Mouse (Mus musculus): ENCODE measurements around the gene Gm10382. TPM values are rescaled to one million over a fixed set of nuclear protein-coding genes. Genes with fewer than 3 reads are reported as not detected.
"Not testable (repeated sequence)": the region's sequence is repeated elsewhere in the genome, so short reads cannot be mapped to it uniquely, and the experiment has no call there.

Gene Gm10382
- total RNA-seq, 2 experiments from 2014 or later = 0.37 TPM; not detected in 1

DNA sequence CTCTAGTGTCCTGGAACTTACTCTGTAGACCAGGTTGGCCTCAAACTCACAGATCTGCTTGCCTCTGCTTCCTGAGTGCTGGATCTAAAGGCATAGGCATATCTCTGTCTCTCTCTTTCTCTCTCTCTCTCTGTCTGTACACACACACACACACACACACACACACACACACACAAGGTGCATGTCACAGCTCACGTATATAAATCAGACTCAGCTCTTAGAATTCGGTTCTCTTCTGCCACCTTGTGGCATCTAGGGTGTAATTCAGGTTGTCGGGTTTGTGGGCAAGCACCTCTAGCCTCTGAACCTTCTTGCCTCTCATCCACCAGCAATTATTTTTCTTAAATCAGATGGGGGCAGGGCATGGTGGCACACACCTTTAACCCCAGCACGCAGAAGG, 20.6 kb upstream of the Gm10382 start:
- peak; percentile 36 to 58 for DNase-seq (ENCODE audit: extremely low spot score in 1 of 2, low spot score in 1 of 2)

DNA sequence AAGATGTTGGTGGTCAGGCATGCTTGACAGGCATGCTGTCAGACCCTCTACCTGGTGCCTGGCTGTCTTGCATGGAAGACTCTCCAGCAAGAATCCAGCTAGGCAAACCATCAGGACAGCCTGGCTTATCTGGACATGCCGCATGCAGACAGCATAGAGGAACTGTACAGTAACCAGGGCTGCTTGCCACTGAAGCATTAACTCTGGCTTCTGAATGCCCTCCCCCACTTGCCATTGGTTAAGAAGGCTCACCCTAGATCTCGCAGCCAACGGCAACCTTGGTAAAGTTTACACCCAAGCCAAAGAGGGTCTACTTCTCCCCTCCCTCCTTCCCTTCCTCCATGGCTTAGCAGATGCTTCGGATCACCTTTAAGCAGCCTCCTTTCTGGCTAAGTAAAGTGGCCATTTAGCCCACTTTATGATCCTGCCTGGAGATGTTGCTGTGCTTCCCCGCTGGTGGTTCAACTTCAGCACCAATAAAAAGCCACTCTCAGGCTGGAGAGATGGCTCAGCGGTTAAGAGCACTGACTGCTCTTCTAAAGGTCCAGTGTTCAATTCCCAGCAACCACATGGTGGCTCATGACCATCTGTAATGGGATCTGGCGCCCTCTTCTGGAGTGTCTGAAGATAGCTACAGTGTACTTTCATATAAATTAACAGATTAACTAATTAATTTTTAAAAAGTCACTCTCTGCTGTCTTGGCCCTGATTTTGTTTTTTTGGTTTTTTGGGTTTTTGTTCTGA, 18.0 kb upstream of the Gm10382 start:
- DNase-seq (ENCODE audit: extremely low spot score in 1 of 2, low spot score in 1 of 2) = no peak

DNA sequence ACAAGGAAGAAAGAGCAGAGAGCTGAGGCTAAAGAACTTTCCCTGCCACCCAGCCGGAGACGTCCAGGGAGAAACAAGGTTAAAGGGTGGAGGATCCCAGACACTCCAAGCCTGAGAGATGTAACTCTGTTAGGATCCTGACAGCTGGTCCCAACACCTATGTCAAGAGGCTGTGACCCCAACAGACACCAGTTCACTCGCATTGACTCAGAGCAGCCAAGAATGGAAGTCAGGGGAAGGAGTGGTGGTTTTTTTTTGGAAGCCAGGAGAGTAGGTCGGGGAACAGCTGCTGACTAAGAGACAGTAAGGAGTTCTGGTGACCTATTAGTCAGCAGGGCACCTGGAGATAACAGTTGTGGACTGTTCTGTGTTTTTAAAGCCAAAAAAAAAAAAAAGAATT, 17.1 kb upstream of the Gm10382 start:
- no peak for DNase-seq (ENCODE audit: extremely low spot score in 1 of 2, low spot score in 1 of 2)

DNA sequence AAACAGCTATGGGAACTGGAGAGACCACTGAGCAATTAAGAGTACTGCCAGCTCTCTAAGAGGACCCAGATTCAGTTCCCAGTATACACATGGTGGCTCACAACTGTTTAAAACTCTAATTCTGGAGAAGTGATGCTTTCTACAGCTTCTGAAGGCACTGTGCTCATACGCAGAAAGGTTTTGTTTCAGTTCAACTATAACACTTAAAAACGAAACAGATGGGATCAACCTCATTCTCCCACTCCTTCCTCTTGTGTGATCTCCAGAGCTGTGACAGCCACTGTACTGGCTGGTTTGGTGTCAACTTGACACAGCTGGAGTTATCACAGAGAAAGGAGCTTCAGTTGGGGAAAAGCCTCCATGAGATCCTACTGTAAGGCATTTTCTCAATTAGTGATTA, 13.3 kb upstream of the Gm10382 start:
- DNase-seq (ENCODE audit: extremely low spot score in 1 of 2, low spot score in 1 of 2) = no peak

DNA sequence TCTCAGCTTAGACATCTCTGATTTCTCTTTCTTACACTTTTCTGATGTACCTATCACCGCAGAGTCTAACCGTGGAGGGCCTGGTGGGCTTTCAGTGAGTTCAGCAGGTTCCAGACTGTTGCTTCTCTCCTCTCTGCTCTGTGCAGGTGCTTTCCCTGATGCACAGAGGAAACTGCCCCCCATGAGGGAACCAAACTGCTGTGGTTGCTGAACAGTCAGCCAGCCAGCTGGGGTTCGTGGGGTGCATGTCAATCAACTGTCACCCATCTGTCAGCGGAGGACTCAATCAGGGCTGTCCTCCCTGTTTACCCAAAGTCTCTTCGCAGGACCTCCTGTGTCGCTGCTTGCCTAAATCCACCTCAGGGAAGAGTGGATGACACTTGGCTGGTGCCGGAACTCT, 11.9 kb upstream of the Gm10382 start:
- no peak for DNase-seq (ENCODE audit: extremely low spot score in 1 of 2, low spot score in 1 of 2)

DNA sequence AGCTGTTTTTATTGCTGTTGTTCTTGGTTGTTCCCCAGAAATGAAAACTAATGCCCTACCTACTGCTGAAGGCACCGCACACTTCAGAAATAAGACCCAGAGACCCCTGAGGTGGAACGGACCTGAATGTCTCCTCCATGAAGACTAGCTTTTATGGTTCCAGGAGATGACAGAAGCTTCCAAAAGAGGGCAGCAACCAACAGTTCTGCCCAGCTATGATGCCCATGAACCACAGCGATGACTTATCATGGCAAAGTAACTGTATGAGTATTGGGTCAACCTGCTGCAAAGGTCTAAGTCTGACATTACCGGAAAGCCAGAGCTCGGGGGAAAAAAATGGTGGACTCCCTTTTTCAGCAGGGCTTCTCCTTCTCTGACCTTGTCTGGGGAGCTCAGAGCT, 10.2 kb upstream of the Gm10382 start:
- no peak for DNase-seq (ENCODE audit: extremely low spot score in 1 of 2, low spot score in 1 of 2)

DNA sequence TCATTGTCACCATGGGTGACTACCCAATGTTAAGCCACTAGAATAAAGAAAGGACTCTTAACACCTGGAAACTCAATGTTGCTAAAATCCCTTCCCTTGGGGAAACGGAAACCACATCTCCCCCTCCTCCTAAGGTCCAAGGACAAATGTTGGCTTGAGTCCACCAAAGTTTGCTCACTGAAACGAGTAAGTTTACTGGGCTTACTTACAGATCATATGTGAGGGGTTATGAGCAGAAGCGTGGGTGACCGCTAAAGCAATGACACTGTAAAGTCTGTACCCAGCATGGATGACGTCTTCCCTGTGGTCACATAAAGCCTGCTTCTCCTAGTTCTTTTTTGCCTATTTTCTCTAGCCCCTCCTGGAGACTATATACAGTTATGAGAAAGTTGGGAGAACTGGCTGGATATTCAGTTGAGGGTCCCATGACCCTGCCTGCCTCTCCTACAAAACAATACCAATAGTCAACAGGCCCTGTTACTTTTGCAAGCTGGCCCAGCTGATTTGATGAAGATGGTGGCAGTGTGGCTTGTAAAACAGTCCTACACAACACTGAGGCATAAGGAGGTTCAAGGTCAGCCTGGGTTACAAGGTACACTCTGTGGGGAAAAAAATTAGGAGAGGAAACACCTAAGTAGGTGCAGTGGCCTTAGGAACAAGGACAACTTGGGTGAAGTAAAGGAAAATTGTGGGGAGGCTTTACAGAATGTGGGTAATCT, 7.0 kb upstream of the Gm10382 start:
- no peak for DNase-seq (ENCODE audit: extremely low spot score in 1 of 2, low spot score in 1 of 2)

DNA sequence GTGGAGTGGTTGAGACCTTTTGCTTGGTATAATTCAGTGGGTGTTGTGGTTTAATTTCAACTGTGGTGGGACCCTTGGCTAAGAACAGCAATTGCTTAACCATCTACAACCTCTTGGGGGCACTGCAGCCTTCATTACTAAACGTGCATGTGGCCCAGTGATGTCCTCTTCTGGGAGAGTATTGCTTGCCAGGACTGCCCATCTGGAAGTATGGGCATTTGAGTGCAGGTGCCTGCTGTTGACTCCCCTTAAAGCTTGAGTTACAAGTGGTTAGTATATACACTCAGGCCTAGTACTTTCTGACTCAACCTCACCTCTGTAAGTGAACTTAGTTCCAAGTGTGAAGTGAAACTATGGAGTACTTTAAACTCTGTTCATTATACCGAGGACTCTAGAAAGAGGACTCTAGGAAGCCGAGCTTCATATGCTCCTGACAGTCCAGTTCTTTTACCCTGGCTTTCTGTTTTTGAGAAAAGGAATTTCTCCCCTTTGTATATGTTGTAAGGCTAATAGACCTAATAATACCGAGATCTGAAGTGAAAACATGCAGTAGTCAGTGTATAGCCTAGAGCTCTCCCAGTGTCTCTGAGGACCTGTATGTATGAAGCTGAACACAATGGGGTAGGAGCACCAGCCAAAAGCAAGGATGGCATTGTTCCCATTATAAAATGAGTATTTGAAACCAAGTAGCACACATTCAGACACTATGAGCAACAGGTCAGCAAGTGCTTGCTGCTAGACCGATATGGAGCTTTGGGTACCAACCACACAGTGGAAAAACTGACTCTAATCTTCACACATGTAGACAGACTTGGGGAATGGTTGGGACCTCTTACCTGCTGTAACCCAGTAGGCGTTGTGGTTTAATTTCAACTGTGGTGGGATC, 6.2 kb upstream of the Gm10382 start:
- peak in 1 of 2 experiments; percentile 49 for DNase-seq (ENCODE audit: extremely low spot score in 1 of 2, low spot score in 1 of 2)

DNA sequence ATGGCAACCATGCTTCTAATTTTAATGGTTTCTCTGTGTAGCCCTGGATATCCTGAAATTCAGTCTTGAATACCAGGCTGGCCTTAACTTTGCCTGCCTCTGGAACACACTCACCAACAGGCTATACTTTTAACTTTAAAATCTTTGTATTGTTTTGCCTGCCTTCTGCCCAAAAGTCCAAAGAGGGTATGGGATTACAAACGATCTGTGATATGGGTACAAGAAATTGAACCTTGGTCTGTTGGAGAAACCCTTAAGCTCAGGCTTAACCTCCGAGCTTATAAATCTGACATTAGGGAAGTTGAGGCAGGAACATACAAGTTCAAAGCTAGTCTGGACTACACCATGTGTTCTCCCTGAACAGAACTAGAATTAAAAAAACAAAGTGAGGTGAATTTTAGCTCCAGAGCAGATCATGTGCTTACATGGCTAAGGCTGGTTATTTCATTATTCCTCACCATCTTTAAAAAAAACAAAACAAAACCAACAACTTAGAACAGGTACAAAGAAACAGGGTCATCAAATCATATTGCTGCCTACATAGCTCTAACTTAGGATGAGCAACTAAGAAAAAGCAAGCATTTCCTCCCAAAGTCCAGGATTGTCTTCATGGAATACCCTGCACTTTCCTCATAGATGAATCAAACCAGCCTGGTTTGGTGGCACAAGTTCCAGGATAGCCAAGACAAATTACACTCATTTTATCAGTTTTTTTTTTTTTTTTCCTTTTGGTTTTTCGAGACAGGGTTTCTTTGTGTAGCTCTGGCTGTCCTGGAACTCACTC, 5.3 kb upstream of the Gm10382 start:
- DNase-seq (ENCODE audit: extremely low spot score in 1 of 2, low spot score in 1 of 2) = no peak

DNA sequence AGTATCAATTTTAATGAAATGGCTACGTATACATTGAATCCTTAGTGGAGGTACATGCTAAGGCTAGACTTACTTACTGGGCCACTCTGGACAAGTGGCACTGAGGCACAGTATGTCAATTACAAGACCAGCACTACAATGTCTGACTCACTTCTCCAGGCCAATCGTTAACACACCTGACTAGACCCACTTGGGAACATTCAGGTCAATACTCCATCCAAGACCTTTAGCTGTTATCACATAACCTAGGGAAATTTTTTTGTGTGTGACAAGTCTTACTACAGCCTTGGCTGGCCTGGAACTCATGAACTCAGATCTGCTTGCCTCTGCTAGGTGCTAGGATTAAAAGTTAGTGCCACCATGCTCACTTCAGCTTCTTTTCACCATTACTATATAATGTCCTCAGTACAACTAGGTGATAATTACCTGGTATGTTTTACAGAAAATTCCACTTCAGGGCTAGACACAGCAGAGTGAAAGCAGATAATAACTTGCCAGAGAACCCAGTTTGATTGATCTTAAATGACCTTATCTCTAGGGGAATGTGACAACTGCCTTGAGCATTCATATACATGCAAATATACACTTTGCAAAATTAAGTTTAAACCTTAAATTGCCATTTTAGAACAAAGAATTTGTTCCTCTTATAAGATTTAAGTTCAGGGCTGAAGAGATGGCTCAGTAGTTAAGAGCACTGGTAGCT, 4.5 kb upstream of the Gm10382 start:
- DNase-seq (ENCODE audit: extremely low spot score in 1 of 2, low spot score in 1 of 2) = no peak

DNA sequence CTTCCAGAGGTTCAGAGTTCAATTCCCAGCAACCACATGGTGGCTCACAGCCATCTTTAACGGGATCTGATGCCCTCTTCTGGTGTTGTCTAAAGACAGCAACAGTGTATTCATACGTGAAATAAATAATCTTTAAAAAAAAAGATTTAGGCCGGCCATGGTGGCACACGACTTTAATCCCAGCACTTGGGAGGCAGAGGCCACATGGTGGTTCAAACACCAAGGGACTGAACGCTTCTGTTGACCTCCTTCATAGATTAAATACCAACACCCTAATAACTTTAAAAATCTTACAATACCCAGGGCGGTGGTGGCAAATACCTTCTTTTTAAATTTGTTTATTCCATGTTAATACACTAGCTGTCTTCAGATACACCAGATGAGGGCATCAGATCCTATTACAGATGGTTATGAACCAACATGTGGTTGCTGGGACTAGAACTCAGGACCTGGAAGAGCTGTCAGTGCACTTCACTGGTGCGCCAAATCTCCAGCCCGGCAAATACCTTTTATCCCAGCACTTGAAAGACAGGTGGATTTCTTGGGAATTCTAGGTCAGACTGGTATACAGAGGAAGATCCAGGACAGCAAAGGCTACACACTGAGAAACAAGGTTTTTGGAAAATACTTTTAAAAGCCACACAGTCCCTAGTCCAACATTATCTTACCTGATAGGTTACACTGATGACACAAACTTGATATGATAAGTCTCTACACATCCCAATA, 3.7 kb upstream of the Gm10382 start:
- no peak for DNase-seq (ENCODE audit: extremely low spot score in 1 of 2, low spot score in 1 of 2)

DNA sequence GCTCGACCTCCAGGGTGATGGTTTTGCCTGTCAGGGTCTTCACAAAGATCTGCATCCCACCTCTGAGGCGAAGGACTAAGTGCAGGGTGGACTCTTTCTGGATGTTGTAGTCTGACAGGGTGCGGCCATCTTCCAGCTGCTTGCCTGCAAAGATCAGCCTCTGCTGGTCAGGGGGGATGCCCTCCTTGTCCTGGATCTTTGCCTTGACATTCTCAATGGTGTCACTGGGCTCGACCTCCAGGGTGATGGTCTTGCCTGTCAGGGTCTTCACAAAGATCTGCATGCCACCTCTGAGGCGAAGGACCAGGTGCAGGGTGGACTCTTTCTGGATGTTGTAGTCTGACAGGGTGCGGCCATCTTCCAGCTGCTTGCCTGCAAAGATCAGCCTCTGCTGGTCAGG, 1.8 kb upstream of the Gm10382 start:
- DNase-seq (ENCODE audit: extremely low spot score in 1 of 2, low spot score in 1 of 2) = not testable (repeated sequence)

DNA sequence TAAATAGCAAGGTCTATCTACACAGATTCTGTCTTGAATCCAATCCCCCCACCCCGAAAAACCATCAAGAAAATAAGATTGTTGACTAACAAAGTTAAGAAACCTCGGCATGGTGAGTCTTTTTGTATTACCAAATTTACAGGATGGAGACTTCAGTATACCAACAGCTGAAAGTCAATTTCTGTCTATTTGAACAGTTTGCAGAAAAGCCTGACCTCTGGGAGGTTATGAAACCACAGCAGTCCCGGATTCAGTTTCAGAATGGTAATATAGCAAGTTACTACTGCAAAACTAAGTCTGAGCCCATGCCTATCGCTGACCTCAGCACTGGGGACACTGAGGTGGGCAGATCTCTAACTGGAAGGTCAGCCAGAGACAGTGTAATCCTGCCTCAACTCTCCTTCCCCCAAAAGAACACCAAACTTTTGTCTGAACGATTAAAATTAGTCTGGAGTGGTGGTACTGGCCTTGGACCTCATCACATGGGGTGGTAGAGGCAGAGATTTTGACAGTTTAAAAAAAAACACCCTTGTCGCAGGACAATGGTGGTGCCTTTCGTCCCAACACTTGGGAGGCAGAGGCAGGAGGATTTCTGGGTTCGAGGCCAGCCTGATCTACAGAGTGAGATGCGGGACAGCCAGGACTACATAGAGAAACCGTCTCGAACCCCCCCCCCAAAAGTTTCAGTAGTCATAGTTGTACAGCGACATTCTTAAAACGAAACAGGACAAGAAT, 597 bp upstream of the Gm10382 start:
- no peak for DNase-seq (ENCODE audit: extremely low spot score in 1 of 2, low spot score in 1 of 2)

DNA sequence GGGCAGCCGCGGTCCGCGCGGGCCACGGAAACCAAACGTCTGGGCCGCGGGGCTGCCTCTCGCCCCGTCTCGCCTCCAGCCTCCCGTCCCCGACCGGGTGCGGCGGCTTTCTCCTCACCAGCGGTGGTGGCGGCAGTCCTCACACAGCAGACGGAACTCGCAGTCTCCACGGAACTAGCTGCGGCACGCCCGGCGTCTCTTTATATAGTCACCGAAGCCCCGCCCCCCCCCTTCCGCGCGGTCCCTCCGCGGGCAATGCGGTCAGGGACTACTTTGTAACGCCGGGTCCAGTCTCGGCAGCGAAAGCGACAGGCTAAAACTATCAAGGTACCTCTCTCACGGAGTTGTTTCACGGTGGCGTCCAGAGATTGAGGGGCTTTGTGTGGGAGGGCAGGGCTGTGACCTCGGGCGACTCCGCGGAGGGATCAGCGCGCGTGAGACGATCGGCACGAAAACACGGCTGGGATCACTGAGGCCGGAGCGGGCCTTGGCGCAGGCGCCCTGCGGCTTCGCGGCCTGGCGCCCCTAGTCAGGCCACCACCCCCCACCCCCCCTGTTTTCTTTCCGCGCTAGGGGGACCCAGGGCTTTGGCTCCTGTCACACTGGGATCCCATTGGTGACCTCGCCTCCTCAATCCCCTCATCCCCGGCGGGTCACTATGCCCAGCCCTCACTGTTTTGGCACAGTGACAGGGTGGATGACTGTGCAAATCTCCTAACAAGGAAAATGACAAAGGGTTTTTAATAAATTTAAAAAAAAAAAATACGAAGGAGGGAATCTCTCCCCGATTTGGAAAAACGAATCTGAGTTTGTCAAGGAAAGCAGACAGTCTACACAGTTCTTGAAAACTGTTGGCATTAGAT, 688 bp downstream of the Gm10382 start, which contains the start of gene Ubc:
TSS of gene Ubc (minus strand) at position 624 of the 863 bp plus-strand sequence.
- DNase-seq (ENCODE audit: extremely low spot score in 1 of 2, low spot score in 1 of 2) = peak; percentile 84 to 90

DNA sequence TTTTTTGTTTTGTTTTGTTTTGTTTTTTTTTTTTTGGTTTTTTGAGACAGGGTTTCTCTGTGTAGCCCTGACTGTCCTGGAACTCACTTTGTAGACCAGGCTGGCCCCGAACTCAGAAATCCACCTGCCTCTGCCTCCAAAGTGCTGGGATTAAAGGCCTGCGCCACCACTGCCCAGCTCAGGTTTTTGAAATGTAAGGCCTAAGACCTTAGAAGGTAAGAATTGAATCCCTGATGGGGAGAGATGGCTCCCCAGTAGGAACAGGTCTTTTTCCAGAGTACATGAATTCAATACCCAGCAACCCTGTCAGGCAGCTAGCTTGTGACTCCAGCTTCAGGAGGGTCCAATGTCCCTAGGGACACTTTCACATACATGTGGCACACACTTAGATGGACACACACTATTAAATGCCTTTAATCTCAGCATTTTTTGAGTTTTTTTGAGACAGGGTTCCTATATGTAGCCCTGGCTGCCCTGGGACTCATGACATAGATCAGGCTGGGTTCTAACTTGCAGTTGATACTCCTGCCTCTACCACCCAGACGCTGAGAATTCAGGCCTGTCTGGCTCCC, 1.9 kb downstream of the Gm10382 start:
- no peak for DNase-seq (ENCODE audit: extremely low spot score in 1 of 2, low spot score in 1 of 2)

DNA sequence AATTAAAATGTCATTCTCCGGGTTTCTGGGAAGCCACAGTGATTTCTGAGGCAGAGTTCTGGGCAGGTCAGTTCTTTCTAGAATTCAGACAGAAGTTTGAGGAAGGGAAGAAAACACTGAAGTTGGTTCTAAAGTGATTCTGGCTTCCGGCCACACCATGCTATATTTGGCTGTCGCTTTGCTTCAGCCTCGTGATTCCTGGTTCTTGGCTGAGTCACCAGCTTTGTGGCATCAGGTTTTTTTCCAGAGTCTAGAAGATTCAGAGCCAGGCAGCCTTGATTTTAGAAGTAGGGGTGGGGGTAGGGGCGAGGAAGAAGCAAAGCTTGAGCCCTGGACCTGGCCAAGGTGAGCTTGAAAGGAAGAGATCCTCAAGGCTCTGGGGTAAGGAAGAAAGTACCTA, 2.5 kb downstream of the Gm10382 start:
- DNase-seq (ENCODE audit: extremely low spot score in 1 of 2, low spot score in 1 of 2) = peak in 1 of 2 experiments; percentile 62

DNA sequence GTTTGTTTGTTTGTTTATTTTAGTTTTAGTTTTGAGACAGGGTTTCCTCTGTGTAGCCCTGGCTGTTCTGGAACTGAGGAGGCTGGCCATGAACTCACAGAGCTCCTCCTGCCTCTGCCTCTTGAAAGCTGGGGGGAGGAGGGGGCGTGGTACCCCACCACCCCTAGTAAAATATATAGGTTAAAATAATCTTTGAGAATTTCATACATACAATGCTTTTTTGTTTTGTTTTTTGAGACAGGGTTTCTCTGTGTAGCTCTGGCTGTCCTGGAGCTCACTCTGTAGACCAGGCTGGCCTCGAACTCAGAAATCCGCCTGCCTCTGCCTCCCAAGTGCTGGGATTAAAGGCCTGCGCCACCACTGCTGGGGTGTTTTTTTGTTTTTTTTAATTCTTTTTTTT, 3.1 kb downstream of the Gm10382 start:
- not testable (repeated sequence) for DNase-seq (ENCODE audit: extremely low spot score in 1 of 2, low spot score in 1 of 2)

Data from layer of hippocampus, postnatal 25 days (tissue).